Mouse (Mus musculus) embryonic facial prominence, embryonic 15.5 days (tissue): Measurements from ENCODE around the gene Nmrk2. TPM values are rescaled to one million over a fixed set of nuclear protein-coding genes. Genes with fewer than 3 reads are reported as not detected.
A peak's percentile ranks its signal among the peaks of the same experiment; 100 is the strongest.
"Not testable (repeated sequence)": the region's sequence is repeated elsewhere in the genome, so short reads cannot be mapped to it uniquely, and the experiment has no call there.

ENCODE experiments used
- ATAC-seq: fragments of 200-750 bp; cut with Nextera tagmentation; 2 replicates; pipeline ENCODE4 v1.8.0; 2017; ENCODE audit warnings: low read depth, moderate TSS enrichment; ENCODE audit not compliant: insufficient number of reproducible peaks, low FRiP score, low TSS enrichment
- H3K27ac ChIP-seq: fragments of 300-500 bp; sonication (generic); replicated peaks from 2 replicates; pipeline ENCODE4 v1.5.1; 2015; ENCODE audit warnings: mild to moderate bottlenecking, inconsistent platforms
- H3K27me3 ChIP-seq: fragments of 300-500 bp; sonication (generic); 2 replicates; pipeline ENCODE4 v1.6.1; 2015; ENCODE audit warnings: inconsistent platforms
- H3K36me3 ChIP-seq: fragments of 300-500 bp; sonication (generic); 2 replicates; pipeline ENCODE4 v1.6.1; 2015; ENCODE audit warnings: mild to moderate bottlenecking, inconsistent platforms
- H3K4me1 ChIP-seq: fragments of 300-500 bp; sonication (generic); 2 replicates; pipeline ENCODE4 v1.6.1; 2015; ENCODE audit warnings: inconsistent platforms
- H3K4me2 ChIP-seq: fragments of 300-500 bp; sonication (generic); replicated peaks from 2 replicates; pipeline ENCODE4 v1.6.1; 2015; ENCODE audit warnings: mild to moderate bottlenecking, inconsistent platforms
- H3K4me3 ChIP-seq: fragments of 300-500 bp; sonication (generic); replicated peaks from 2 replicates; pipeline ENCODE4 v1.5.1; 2015; ENCODE audit warnings: mild to moderate bottlenecking, inconsistent platforms
- H3K9ac ChIP-seq: fragments of 300-500 bp; sonication (generic); 2 replicates; pipeline ENCODE4 v1.6.1; 2015; ENCODE audit warnings: inconsistent platforms
- H3K9me3 ChIP-seq: fragments of 300-500 bp; sonication (generic); replicated peaks from 2 replicates; pipeline ENCODE4 v1.6.1; 2016; ENCODE audit warnings: inconsistent platforms
- WGBS: fragments of 180-500 bp; shearing (Covaris S2); methylation state at CpG from one replicate; pipeline ENCODE4 v1.1.7; 2015; 5-methylcytosine and 5-hydroxymethylcytosine counted together
- polyA plus RNA-seq: library from polyadenylated mRNA; unstranded; fragments of >200 nt; fragmentation: Nextera tagmentation; extraction: Ambion mirVana; gene quantifications from 2 replicates; pipeline ENCODE4 v1.2.1, GENCODE M21; 2015

Gene Nmrk2
- polyA plus RNA-seq, 1 experiment from 2014 or later: 0.36 TPM

GRCm38 (mm10) chr10:81182336-81183333 is 19.2 kb downstream of the Nmrk2 start, which contains the start of gene Dapk3:
Gene Dapk3 (plus strand): TSS chr10:81183005.
- H3K4me3 ChIP-seq: peak within 1 kb of the TSS; percentile 74
- no peaks in the 10 kb centered on the region for H3K9me3 ChIP-seq
- H3K9ac ChIP-seq: peak within 1 kb of the TSS; percentile 64
- H3K36me3 ChIP-seq: peaks cover 73% of the 10 kb centered on the region
- peak within 1 kb of the TSS; percentile 91 for H3K27ac ChIP-seq
- peak within 1 kb of the TSS; percentile 62 for H3K4me2 ChIP-seq
- peaks cover 45% of the 10 kb centered on the region for H3K4me1 ChIP-seq
- ATAC-seq: peak; percentile 94
- no peaks in the 10 kb centered on the region for H3K27me3 ChIP-seq
- WGBS: 5% methylated on average over 53 of the region's 53 CpGs

GRCm38 (mm10) chr10:81181860-81182259 is 20.0 kb downstream of the Nmrk2 start:
- H3K9me3 ChIP-seq, H3K4me3 ChIP-seq, ATAC-seq, H3K4me2 ChIP-seq, H3K27me3 ChIP-seq, H3K9ac ChIP-seq: not testable (repeated sequence)
- Histone ChIP-seq H3K4me1 (peaks cover 48% of the 10 kb centered on the region), H3K27ac (peak overlapping the region; percentile 76; the same call in 1 of the 2 replicates), H3K36me3 (peaks cover 67% of the 10 kb centered on the region)
- WGBS: 76% methylated on average over 12 of the region's 12 CpGs

DNA sequence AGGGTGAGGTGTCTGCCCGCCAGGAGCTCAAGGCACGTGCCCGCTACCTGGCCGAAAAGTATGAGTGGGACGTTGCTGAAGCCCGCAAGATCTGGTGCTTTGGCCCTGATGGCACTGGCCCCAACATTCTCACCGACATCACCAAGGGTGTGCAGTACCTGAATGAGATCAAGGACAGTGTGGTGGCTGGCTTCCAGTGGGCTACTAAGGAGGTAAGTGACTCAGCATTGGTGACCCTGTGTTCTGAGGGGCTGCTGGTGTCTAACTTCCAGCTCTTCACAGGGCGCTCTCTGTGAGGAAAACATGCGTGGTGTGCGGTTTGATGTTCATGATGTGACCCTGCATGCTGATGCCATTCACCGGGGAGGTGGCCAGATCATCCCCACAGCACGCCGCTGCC is 20.9 kb downstream of the Nmrk2 start:
- WGBS: 91% methylated on average over 13 of the region's 13 CpGs
- Histone ChIP-seq H3K4me2 (no peak overlapping the region), H3K4me3 (no peak overlapping the region), H3K36me3 (peaks cover 61% of the 10 kb centered on the region), H3K9me3 (no peaks in the 10 kb centered on the region), H3K9ac (no peak overlapping the region), H3K27me3 (no peaks in the 10 kb centered on the region), H3K4me1 (peaks cover 48% of the 10 kb centered on the region), H3K27ac (peak overlapping the region; percentile 76; the same call in 1 of the 2 replicates)
- no peak for ATAC-seq

GRCm38 (mm10) chr10:81179451-81180342 is 22.2 kb downstream of the Nmrk2 start:
- H3K4me1 ChIP-seq: peaks cover 56% of the 10 kb centered on the region
- no peak overlapping the region for H3K27ac ChIP-seq
- ATAC-seq: no peak
- H3K27me3 ChIP-seq: no peaks in the 10 kb centered on the region
- no peak overlapping the region for H3K4me2 ChIP-seq
- H3K9me3 ChIP-seq: no peaks in the 10 kb centered on the region
- peaks cover 50% of the 10 kb centered on the region for H3K36me3 ChIP-seq
- 90% methylated on average over 32 of the region's 32 CpGs for WGBS
- no peak overlapping the region for H3K4me3 ChIP-seq
- no peak overlapping the region for H3K9ac ChIP-seq

DNA sequence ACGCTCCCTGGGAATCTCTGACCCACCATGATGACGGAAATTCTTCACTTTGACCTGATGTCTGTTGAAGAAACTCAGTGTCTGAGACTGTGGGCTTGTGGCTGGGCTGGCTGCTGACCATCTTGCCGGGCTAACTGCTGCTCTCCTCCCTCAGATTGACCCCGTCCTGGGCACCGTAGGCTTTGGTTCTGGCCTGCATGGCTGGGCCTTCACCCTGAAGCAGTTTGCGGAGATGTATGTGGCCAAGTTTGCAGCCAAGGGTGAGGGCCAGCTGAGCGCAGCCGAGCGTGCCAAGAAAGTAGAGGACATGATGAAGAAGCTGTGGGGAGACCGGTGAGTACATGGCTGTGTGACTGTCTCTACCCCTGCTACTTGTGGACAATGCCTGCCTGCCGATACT is 22.9 kb downstream of the Nmrk2 start:
- peaks cover 56% of the 10 kb centered on the region for H3K4me1 ChIP-seq
- H3K27me3 ChIP-seq: no peaks in the 10 kb centered on the region
- H3K4me2 ChIP-seq: no peak overlapping the region
- WGBS: 92% methylated on average over 11 of the region's 11 CpGs
- no peak for ATAC-seq
- no peak overlapping the region for H3K9ac ChIP-seq
- H3K4me3 ChIP-seq: no peak overlapping the region
- H3K27ac ChIP-seq: 0 out of 2 replicates have a peak overlapping the region, but pooled peaks have one; percentile 8
- H3K36me3 ChIP-seq: peaks cover 50% of the 10 kb centered on the region
- H3K9me3 ChIP-seq: no peaks in the 10 kb centered on the region

DNA sequence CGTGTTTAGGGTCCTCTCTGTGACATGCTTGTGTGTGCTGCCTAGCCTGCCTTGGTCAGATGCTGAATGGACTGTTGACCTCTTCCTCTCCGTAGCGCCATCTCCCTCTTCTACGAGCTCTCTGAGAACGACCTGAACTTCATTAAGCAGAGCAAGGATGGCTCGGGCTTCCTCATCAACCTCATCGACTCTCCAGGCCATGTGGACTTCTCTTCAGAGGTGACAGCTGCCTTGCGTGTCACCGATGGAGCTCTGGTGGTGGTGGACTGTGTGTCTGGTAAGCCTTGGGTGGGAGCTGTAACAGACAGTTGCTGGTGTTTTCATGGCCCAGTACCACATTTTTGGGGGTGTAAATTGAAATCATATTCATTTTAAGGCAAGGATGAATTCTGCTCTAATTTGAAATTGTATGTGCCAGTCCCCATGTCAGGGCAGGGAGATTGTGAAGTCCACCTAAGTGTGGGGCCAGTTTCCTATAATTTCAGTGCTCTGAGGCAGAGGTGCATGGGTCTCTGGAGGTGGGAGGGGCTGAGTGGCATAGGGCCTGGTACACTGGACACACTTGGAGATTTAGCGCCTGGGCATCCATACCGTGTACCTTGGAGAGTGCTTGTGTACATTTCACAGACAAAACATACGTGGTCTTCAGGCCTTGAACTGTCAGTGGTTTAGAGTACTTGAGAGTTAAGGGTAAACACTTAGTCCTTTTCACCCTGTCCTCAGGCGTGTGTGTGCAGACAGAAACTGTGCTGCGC is 23.7 kb downstream of the Nmrk2 start:
- Histone ChIP-seq H3K4me3 (peak overlapping the region; percentile 97), H3K9me3 (no peaks in the 10 kb centered on the region), H3K4me1 (peaks cover 56% of the 10 kb centered on the region), H3K4me2 (peak overlapping the region; percentile 71), H3K27ac (peak overlapping the region; percentile 93; the same call in 1 of the 2 replicates), H3K9ac (peak overlapping the region; percentile 97), H3K36me3 (peaks cover 50% of the 10 kb centered on the region), H3K27me3 (no peaks in the 10 kb centered on the region)
- no peak for ATAC-seq
- WGBS: 56% methylated on average over 14 of the region's 14 CpGs

- H3K4me3 ChIP-seq: peak overlapping the region; percentile 97
- peak overlapping the region; percentile 71 for H3K4me2 ChIP-seq
- no peaks in the 10 kb centered on the region for H3K9me3 ChIP-seq
- peaks cover 50% of the 10 kb centered on the region for H3K36me3 ChIP-seq
- H3K9ac ChIP-seq: peak overlapping the region; percentile 97
- H3K27me3 ChIP-seq: no peaks in the 10 kb centered on the region
- H3K27ac ChIP-seq: peak overlapping the region; percentile 93
- 9% methylated on average over 16 of the region's 16 CpGs for WGBS
- no peak for ATAC-seq
- peaks cover 56% of the 10 kb centered on the region for H3K4me1 ChIP-seq
Measured at GRCm38 (mm10) chr10:81177491-81177925, 24.3 kb downstream of the Nmrk2 start.

- ATAC-seq: peak; percentile 86
- Histone ChIP-seq H3K27me3 (no peaks in the 10 kb centered on the region), H3K27ac (peak within 1 kb of the TSS; percentile 93), H3K4me1 (peaks cover 50% of the 10 kb centered on the region), H3K4me3 (peak within 1 kb of the TSS; percentile 97), H3K9ac (peak within 1 kb of the TSS; percentile 97), H3K4me2 (peak within 1 kb of the TSS; percentile 71), H3K36me3 (peaks cover 42% of the 10 kb centered on the region), H3K9me3 (no peaks in the 10 kb centered on the region)
- under 1% methylated on average over 77 of the region's 77 CpGs for WGBS
Measured at GRCm38 (mm10) chr10:81176466-81177271, 25.2 kb downstream of the Nmrk2 start, which contains the start of gene Eef2. Gene Eef2 (plus strand): TSS chr10:81176631.

- H3K9ac ChIP-seq: peak overlapping the region; percentile 26; the same call in 1 of the 2 replicates
- H3K4me1 ChIP-seq: peaks cover 50% of the 10 kb centered on the region
- H3K36me3 ChIP-seq: peaks cover 35% of the 10 kb centered on the region
- peak overlapping the region; percentile 93 for H3K27ac ChIP-seq
- 2% methylated on average over 13 of the region's 13 CpGs for WGBS
- H3K4me3 ChIP-seq: peak overlapping the region; percentile 97
- H3K4me2 ChIP-seq: peak overlapping the region; percentile 71
- H3K27me3 ChIP-seq: no peaks in the 10 kb centered on the region
- H3K9me3 ChIP-seq: no peaks in the 10 kb centered on the region
- peak; percentile 8 for ATAC-seq
Measured at GRCm38 (mm10) chr10:81175936-81176465, 25.9 kb downstream of the Nmrk2 start.
